Mouse (Mus musculus): ENCODE data around the gene Inhba.

- TF ChIP-seq POLR2A (IDR thresholded peaks at IDR 0.05; ENCODE audit: borderline replicate concordance, extremely low read depth, insufficient read depth, insufficient read length, poor library complexity, severe bottlenecking) (no peak), CTCF (IDR thresholded peaks at IDR 0.05; ENCODE audit: borderline replicate concordance, extremely low read depth, insufficient read depth, insufficient read length) (no peak)
Observed at GRCm38 (mm10) chr13:16021181-16021580, 9.5 kb downstream of the Inhba start.

All from brain, embryonic 14.5 days (tissue).